Mouse (Mus musculus): ENCODE results near the gene Nle1.

DNA sequence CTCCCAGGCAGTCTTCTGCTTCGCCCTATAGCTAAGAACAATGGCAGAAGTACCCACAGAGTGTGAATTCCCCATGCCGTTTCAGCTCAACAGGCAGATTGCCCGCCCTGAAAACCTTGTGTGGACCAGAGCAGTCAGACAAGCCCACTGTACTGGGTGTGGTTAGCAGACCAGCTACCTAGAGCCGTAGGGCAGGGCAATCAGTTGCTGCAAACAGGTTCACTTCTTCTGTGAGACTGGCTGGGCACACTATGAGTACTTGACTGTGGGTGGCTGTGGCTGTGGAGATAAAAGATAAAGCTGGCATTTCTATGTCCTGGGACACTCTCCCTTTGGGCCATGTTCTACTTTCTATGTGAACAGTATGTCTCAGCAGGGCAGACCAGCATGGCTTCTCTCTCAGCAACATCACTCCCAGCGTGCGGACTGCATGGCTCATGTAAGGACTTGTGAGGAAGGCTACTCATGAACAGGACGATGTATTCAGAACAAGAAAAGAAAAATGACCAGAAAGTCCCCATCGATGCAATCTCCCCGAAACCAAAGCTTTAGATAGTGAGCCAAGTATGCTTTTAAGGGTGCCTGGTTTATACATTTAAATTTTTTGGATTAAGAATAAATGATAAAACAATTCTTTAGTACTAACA is 52.8 kb downstream of the Nle1 start:
- no peak for TF ChIP-seq CHD2 (IDR thresholded peaks at IDR 0.05; ENCODE audit: low read length)
- TF ChIP-seq ZMIZ1 (IDR thresholded peaks at IDR 0.05; ENCODE audit: low read depth, low read length), result no peak
- no peak for TF ChIP-seq USF1 (IDR thresholded peaks at IDR 0.05; ENCODE audit: low read depth, low read length)
- no peak for TF ChIP-seq POLR2A (IDR thresholded peaks at IDR 0.05; ENCODE audit: control insufficient read depth in 1 of 2, insufficient read depth in 1 of 2, low read depth in 1 of 2, low read length in 2 of 2, poor library complexity in 1 of 2)
- no peak for TF ChIP-seq POLR2AphosphoS5 (IDR thresholded peaks at IDR 0.05; ENCODE audit: borderline replicate concordance, low read depth, low read length)
- TF ChIP-seq EP300 (IDR thresholded peaks at IDR 0.05; ENCODE audit: low read depth in 1 of 2, low read length in 2 of 2), result no peak
- TF ChIP-seq MEF2A (IDR thresholded peaks at IDR 0.05; ENCODE audit: extremely low read depth, insufficient replicate concordance, low read depth, low read length, poor library complexity, severe bottlenecking), result no peak
- TF ChIP-seq RCOR1 (IDR thresholded peaks at IDR 0.05; ENCODE audit: low read depth, low read length), result no peak

Data from MEL (cell line).